ENCODE assay signal across 35 mouse cellular contexts in the genomic region with DNA sequence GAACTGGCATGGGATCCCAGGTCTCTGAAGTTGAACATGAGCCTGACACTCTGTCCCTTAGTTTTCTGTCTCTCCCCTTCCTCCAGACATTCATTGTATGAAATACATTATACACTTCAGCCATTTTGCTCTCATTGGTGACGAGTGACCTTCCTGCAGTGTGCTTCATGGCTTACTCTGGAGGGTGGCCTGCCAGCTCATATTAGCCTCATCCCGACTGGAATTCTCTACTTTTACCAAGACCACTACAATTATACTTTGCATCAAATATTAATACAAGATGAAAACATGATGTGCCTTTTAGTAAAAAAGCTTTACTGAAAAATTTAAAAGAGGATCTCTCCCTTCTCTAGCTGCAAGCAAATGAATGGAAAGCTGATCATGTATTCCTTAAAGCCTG.
"Had no signal": no experiment of that assay in that cellular context is flagged by ENCODE, and none has a peak within 500 bp of the region (broad histone marks: within the 10 kb centered on the region; RNA-seq: fewer than 3 reads in every experiment).

No protein-coding gene starts in this region.

- H3K36me3 ChIP-seq: heart, embryonic 10.5 days; heart, embryonic 12.5 days; heart, embryonic 13.5 days; heart, embryonic 15.5 days; hindbrain, embryonic 10.5 days; hindbrain, embryonic 12.5 days; hindbrain, embryonic 15.5 days; intestine, embryonic 15.5 days; kidney, embryonic 15.5 days had no signal

- H3K9ac ChIP-seq: heart, embryonic 12.5 days; heart, embryonic 13.5 days; heart, embryonic 15.5 days; hindbrain, embryonic 12.5 days; hindbrain, embryonic 13.5 days; hindbrain, embryonic 14.5 days; hindbrain, embryonic 15.5 days; intestine, embryonic 15.5 days; kidney, embryonic 15.5 days had no signal

- H3K4me2 ChIP-seq: heart, embryonic 11.5 days; heart, embryonic 12.5 days; heart, embryonic 13.5 days; heart, embryonic 15.5 days; hindbrain, embryonic 12.5 days; hindbrain, embryonic 13.5 days; hindbrain, embryonic 14.5 days; hindbrain, embryonic 15.5 days; intestine, embryonic 15.5 days; kidney, embryonic 15.5 days had no signal

- H3K27ac ChIP-seq: heart, adult 2 months; heart, embryonic 10.5 days; heart, embryonic 13.5 days; heart, embryonic 15.5 days; hindbrain, embryonic 10.5 days; hindbrain, embryonic 12.5 days; hindbrain, embryonic 13.5 days; hindbrain, embryonic 14.5 days; hindbrain, embryonic 15.5 days; hindbrain, postnatal 0 days; intestine, embryonic 15.5 days; kidney, embryonic 15.5 days; kidney, postnatal 0 days had no signal

- H3K27me3 ChIP-seq: heart, embryonic 12.5 days; heart, embryonic 13.5 days; heart, embryonic 15.5 days; hindbrain, embryonic 12.5 days; hindbrain, embryonic 13.5 days; hindbrain, embryonic 15.5 days; intestine, embryonic 15.5 days; kidney, embryonic 15.5 days had no signal

- ATAC-seq: hindbrain, embryonic 16.5 days; hindbrain, postnatal 0 days; inflammation-experienced regulatory T-cells, adult 6 months; intestine, embryonic 15.5 days; intestine, embryonic 16.5 days; intestine, postnatal 0 days had no signal

- H3K4me1 ChIP-seq: heart, embryonic 10.5 days; heart, embryonic 12.5 days; heart, embryonic 13.5 days; heart, embryonic 15.5 days; hindbrain, embryonic 10.5 days; hindbrain, embryonic 12.5 days; hindbrain, embryonic 13.5 days; hindbrain, embryonic 15.5 days; intestine, embryonic 15.5 days; kidney, embryonic 15.5 days had no signal

- DNase-seq: heart, adult 2 months; heart, postnatal 10 days; heart, postnatal 14 days; heart, postnatal 36 days; heart, postnatal 4 days; kidney, adult 11 months; kidney, adult 18-20 months; kidney, adult 2 months; kidney, adult 8-10 months; kidney, adult 9 months; kidney, postnatal 10 days; kidney, postnatal 14 days; kidney, postnatal 25 days; kidney, postnatal 36 days; kidney, postnatal 4 days; layer of hippocampus, adult 9-11 months had no signal

- H3K9me3 ChIP-seq: heart, embryonic 10.5 days; heart, embryonic 13.5 days; heart, embryonic 15.5 days; hindbrain, embryonic 10.5 days; hindbrain, embryonic 12.5 days; hindbrain, embryonic 13.5 days; hindbrain, embryonic 15.5 days; intestine, embryonic 15.5 days; kidney, embryonic 15.5 days had no signal

- H3K4me3 ChIP-seq: heart, adult 2 months; heart, embryonic 10.5 days; heart, embryonic 12.5 days; heart, embryonic 13.5 days; heart, embryonic 15.5 days; hindbrain, embryonic 10.5 days; hindbrain, embryonic 12.5 days; hindbrain, embryonic 13.5 days; hindbrain, embryonic 15.5 days; intestine, embryonic 15.5 days; kidney, embryonic 15.5 days; layer of hippocampus, adult 2 months had no signal
